In the genomic region with DNA sequence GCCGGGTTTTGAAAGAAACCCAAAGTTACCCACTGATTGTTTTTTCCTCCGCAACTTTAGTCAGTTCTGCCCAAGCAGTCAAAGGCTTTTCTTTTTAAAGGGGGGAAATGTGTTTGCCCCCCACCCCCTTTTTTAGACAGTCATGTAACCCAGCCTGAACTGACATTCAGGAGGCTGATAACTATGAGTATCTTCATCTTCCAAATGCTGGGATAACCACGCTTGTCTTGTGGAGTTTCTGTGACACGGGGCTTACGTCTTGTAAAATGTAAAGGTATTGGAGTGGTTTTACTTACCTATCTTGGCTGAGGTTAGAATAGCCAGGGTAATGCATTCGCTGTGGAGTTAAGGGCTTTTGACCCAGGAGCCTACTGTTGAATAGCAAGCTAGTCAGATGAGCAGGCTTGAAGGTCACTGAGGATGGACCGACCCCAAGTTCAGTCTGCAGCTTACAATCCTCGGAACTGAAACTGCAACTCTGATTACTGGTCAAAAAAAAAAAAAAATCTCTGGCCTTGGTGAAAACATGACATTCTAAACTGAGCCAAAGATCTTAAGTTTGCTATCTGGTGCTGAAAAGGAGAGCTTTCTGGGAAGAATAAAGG, we compare ENCODE assay signal across 8 mouse cellular contexts. TPM values are rescaled to one million over a fixed set of nuclear protein-coding genes. Genes with fewer than 3 reads are reported as not detected.
DNase-seq lines count a peak whose midpoint lies in the region; ATAC-seq and TF ChIP-seq lines count a peak whose summit lies in the region.

A gene (minus strand): TSS at position 318 of the 605 bp plus-strand sequence.

- no peak for TF ChIP-seq CTCF in bone marrow, adult 2 months (IDR thresholded peaks at IDR 0.05; ENCODE audit: control insufficient read depth, insufficient read depth, low read length)
- no peak for TF ChIP-seq CTCF in stomach, postnatal 0 days (IDR thresholded peaks at IDR 0.05; ENCODE audit: low read depth)

- intact Hi-C loops in gastrocnemius, postnatal 14 days (cut with DNase I; ENCODE audit: low total_unique reads): no loop called here

- no peak for TF ChIP-seq POLR2A in bone marrow, adult 2 months (IDR thresholded peaks at IDR 0.05; ENCODE audit: borderline replicate concordance, control insufficient read depth, low read depth, low read length)

- peaks cover 6% of the 10 kb centered on the region; the same call in 1 of the 2 replicates for H3K36me3 ChIP-seq in lung, embryonic 15.5 days
- no peaks in the 10 kb centered on the region for H3K36me3 ChIP-seq in intestine, embryonic 15.5 days
- peaks cover 14% of the 10 kb centered on the region for H3K36me3 ChIP-seq in liver, embryonic 12.5 days
- no peaks in the 10 kb centered on the region for H3K36me3 ChIP-seq in stomach, postnatal 0 days (ENCODE audit: control insufficient read depth, insufficient read depth, low read length)

- 3% methylated on average over 8 of the region's 8 CpGs for WGBS in lung, embryonic 15.5 days
- 1% methylated on average over 8 of the region's 8 CpGs for WGBS in bone marrow, adult 2 months
- WGBS in intestine, embryonic 15.5 days: under 1% methylated on average over 8 of the region's 8 CpGs
- WGBS in liver, embryonic 12.5 days (ENCODE audit: insufficient replicate concordance): 2% methylated on average over 8 of the region's 8 CpGs
- WGBS in stomach, postnatal 0 days: under 1% methylated on average over 8 of the region's 8 CpGs

- H3K9ac ChIP-seq in lung, embryonic 15.5 days: peak within 1 kb of the TSS; percentile 81
- peak within 1 kb of the TSS; percentile 86 for H3K9ac ChIP-seq in intestine, embryonic 15.5 days
- peak within 1 kb of the TSS; percentile 86 for H3K9ac ChIP-seq in liver, embryonic 12.5 days
- H3K9ac ChIP-seq in stomach, postnatal 0 days (ENCODE audit: low read length): peak within 1 kb of the TSS; percentile 79

- ATAC-seq in lung, embryonic 15.5 days (ENCODE audit: borderline replicate concordance, extremely low read depth, low FRiP score, low TSS enrichment): 0 out of 2 replicates have a peak, but pooled peaks have one; percentile 3
- peak; percentile 24 for ATAC-seq in intestine, embryonic 15.5 days
- peak; percentile 8; the same call in 1 of the 2 replicates for ATAC-seq in liver, embryonic 12.5 days
- peak; percentile 21 for ATAC-seq in stomach, postnatal 0 days (ENCODE audit: low FRiP score, low TSS enrichment)

- no peak for TF ChIP-seq EP300 in stomach, postnatal 0 days (optimal IDR thresholded peaks at IDR 0.05)

- H3K27me3 ChIP-seq in lung, embryonic 15.5 days: no peaks in the 10 kb centered on the region
- H3K27me3 ChIP-seq in intestine, embryonic 15.5 days (replicated peaks): no peaks in the 10 kb centered on the region
- H3K27me3 ChIP-seq in liver, embryonic 12.5 days (replicated peaks): no peaks in the 10 kb centered on the region
- no peaks in the 10 kb centered on the region for H3K27me3 ChIP-seq in stomach, postnatal 0 days (ENCODE audit: control insufficient read depth, insufficient read depth, low read length)

- peaks cover 8% of the 10 kb centered on the region for H3K4me1 ChIP-seq in lung, embryonic 15.5 days
- no peaks in the 10 kb centered on the region; the same call in 1 of the 2 replicates for H3K4me1 ChIP-seq in bone marrow, adult 2 months (ENCODE audit: control insufficient read depth, insufficient read depth, low read length)
- no peaks in the 10 kb centered on the region for H3K4me1 ChIP-seq in intestine, embryonic 15.5 days (replicated peaks)
- peaks cover 29% of the 10 kb centered on the region for H3K4me1 ChIP-seq in liver, embryonic 12.5 days
- H3K4me1 ChIP-seq in stomach, postnatal 0 days (replicated peaks; ENCODE audit: control insufficient read depth, insufficient read depth): no peaks in the 10 kb centered on the region

- H3K4me2 ChIP-seq in lung, embryonic 15.5 days: peak within 1 kb of the TSS; percentile 67
- peak within 1 kb of the TSS; percentile 70 for H3K4me2 ChIP-seq in intestine, embryonic 15.5 days (replicated peaks)
- H3K4me2 ChIP-seq in liver, embryonic 12.5 days: peak within 1 kb of the TSS; percentile 79
- peak within 1 kb of the TSS; percentile 71 for H3K4me2 ChIP-seq in stomach, postnatal 0 days (replicated peaks; ENCODE audit: low read depth)

- H3K9me3 ChIP-seq in lung, embryonic 15.5 days: no peaks in the 10 kb centered on the region
- no peaks in the 10 kb centered on the region for H3K9me3 ChIP-seq in intestine, embryonic 15.5 days
- no peaks in the 10 kb centered on the region for H3K9me3 ChIP-seq in liver, embryonic 12.5 days (replicated peaks)
- H3K9me3 ChIP-seq in stomach, postnatal 0 days (ENCODE audit: control insufficient read depth, low read length): no peaks in the 10 kb centered on the region

- peak within 1 kb of the TSS; percentile 97 for H3K27ac ChIP-seq in lung, embryonic 15.5 days
- peak within 1 kb of the TSS; percentile 97 for H3K27ac ChIP-seq in bone marrow, adult 2 months (ENCODE audit: control insufficient read depth, insufficient read depth, low read depth, low read length, poor library complexity)
- H3K27ac ChIP-seq in intestine, embryonic 15.5 days: peak within 1 kb of the TSS; percentile 97
- H3K27ac ChIP-seq in liver, embryonic 12.5 days: peak within 1 kb of the TSS; percentile 92
- H3K27ac ChIP-seq in stomach, postnatal 0 days (replicated peaks): peak within 1 kb of the TSS; percentile 95

- no peak for DNase-seq in lung, postnatal 25 days (ENCODE audit: low spot score)
- no peak for DNase-seq in gastrocnemius, postnatal 14 days
- no peak for DNase-seq in stomach, postnatal 0 days (ENCODE audit: low spot score)
- no peak for DNase-seq in spleen, postnatal 14 days (ENCODE audit: low spot score in 2 of 2)

- peak within 1 kb of the TSS; percentile 88 for H3K4me3 ChIP-seq in lung, embryonic 15.5 days
- H3K4me3 ChIP-seq in bone marrow, adult 2 months (replicated peaks; ENCODE audit: control insufficient read depth, low read depth, low read length): peak within 1 kb of the TSS; percentile 72
- peak within 1 kb of the TSS; percentile 80 for H3K4me3 ChIP-seq in intestine, embryonic 15.5 days (replicated peaks)
- peak within 1 kb of the TSS; percentile 84 for H3K4me3 ChIP-seq in liver, embryonic 12.5 days
- peak within 1 kb of the TSS; percentile 70 for H3K4me3 ChIP-seq in stomach, postnatal 0 days (ENCODE audit: low read depth, low read length)

RNA-seq across cellular contexts. Expression of the gene that starts here (rescaled TPM):
- 62.4 and 66.1 TPM in 2 replicates for polyA plus RNA-seq in lung, embryonic 15.5 days (2015; fragmentation: Nextera tagmentation; extraction: Ambion mirVana)
- 15.7 and 17.0 TPM in 2 replicates for polyA plus RNA-seq in bone marrow, adult 2 months (2011; ENCODE audit: insufficient read depth, insufficient read length, low replicate concordance, missing spikeins)
- 10 to 100 TPM; 20.0 to 21.0 TPM for total RNA-seq in gastrocnemius, postnatal 14 days (2021)
- polyA plus RNA-seq in intestine, embryonic 15.5 days (2015; fragmentation: Nextera tagmentation; extraction: Ambion mirVana): 61.9 and 62.9 TPM in 2 replicates
- 45.4 and 45.7 TPM in 2 replicates for polyA plus RNA-seq in liver, embryonic 12.5 days (2016; fragmentation: Nextera tagmentation; extraction: Ambion mirVana)
- 34.2 and 35.5 TPM in 2 replicates for polyA plus RNA-seq in stomach, postnatal 0 days (2015; fragmentation: Nextera tagmentation; extraction: Ambion mirVana)
